Mouse (Mus musculus) CH12.LX (cell line): Measurements from ENCODE around the gene Rreb1. TPM values are rescaled to one million over a fixed set of nuclear protein-coding genes. Genes with fewer than 3 reads are reported as not detected.

Source experiments
- DNase-seq: peaks from one replicate; pipeline ENCODE4 v3.0.0-alpha.2; 2013; ENCODE audit errors: extremely low read depth
- H3K27ac ChIP-seq: 2 replicates; pipeline ENCODE4 v1.5.1; 2012; ENCODE audit warnings: low read depth, mild to moderate bottlenecking, control low read depth, moderate library complexity; ENCODE audit not compliant: insufficient read depth
- H3K27me3 ChIP-seq: replicated peaks from 2 replicates; pipeline ENCODE3; 2012; ENCODE audit warnings: inconsistent platforms
- H3K36me3 ChIP-seq, 2 experiments: replicated peaks in 1 of 2; 2 replicates each; pipeline versions ENCODE3 to v1.6.1; 2012; ENCODE audit warnings: inconsistent platforms in 1 of 2, low read length in 1 of 2, mild to moderate bottlenecking in 1 of 2, mixed read lengths in 1 of 2, moderate library complexity in 1 of 2; ENCODE audit not compliant: control insufficient read depth in 1 of 2, insufficient read depth in 1 of 2
- H3K4me1 ChIP-seq, 2 experiments: 2 replicates each; pipeline ENCODE4 v1.6.1; 2012; ENCODE audit warnings: inconsistent platforms in 1 of 2, moderate library complexity in 1 of 2; ENCODE audit not compliant: insufficient read depth in 2 of 2, control insufficient read depth in 1 of 2
- H3K4me2 ChIP-seq: 2 replicates; pipeline ENCODE4 v1.6.1; 2012; ENCODE audit warnings: low read depth, mild to moderate bottlenecking, control low read depth; ENCODE audit not compliant: poor library complexity, insufficient read depth, severe bottlenecking
- H3K4me3 ChIP-seq, 3 experiments: fragments of 150-350 bp in 1 of 3; sonication (generic) in 1 of 3; replicated peaks in 1 of 3; 2 replicates each; pipeline versions ENCODE3 to v1.5.1; 2011 to 2012; ENCODE audit warnings: low read depth in 2 of 3, low read length in 2 of 3, mild to moderate bottlenecking in 2 of 3, moderate library complexity in 2 of 3, control low read depth in 1 of 3, improper control_type of control experiment in 1 of 3, inconsistent platforms in 1 of 3, mixed read lengths in 1 of 3; ENCODE audit not compliant: poor library complexity in 1 of 3
- H3K79me2 ChIP-seq: replicated peaks from 2 replicates; pipeline ENCODE4 v1.6.1; 2012; ENCODE audit warnings: mild to moderate bottlenecking, moderate library complexity; ENCODE audit not compliant: control insufficient read depth, poor library complexity, insufficient read depth, severe bottlenecking; ENCODE audit errors: extremely low read depth
- H3K9ac ChIP-seq: 2 replicates; pipeline ENCODE4 v1.6.1; 2012; ENCODE audit warnings: low read depth, mild to moderate bottlenecking, control low read depth, moderate library complexity; ENCODE audit not compliant: insufficient read depth
- H3K9me3 ChIP-seq: replicated peaks from 2 replicates; pipeline ENCODE3; 2012; ENCODE audit warnings: low read length, inconsistent platforms, mixed read lengths
- CHD1 ChIP-seq: IDR thresholded peaks from 2 replicates; pipeline ENCODE4 v1.6.1; 2012; ENCODE audit warnings: low read depth, low read length, improper control_type of control experiment, inconsistent platforms
- CHD2 ChIP-seq: IDR thresholded peaks from 2 replicates; pipeline ENCODE4 v1.6.1; 2011; ENCODE audit warnings: low read length, improper control_type of control experiment
- CTCF ChIP-seq, 2 experiments: IDR thresholded peaks in 1 of 2; conservative IDR thresholded peaks in 1 of 2; 2 replicates each; pipeline ENCODE4 v1.5.1; 2011 to 2012; ENCODE audit warnings: low read depth in 2 of 2, low read length in 2 of 2, improper control_type of control experiment in 1 of 2, inconsistent platforms in 1 of 2, mild to moderate bottlenecking in 1 of 2, moderate library complexity in 1 of 2
- E2F4 ChIP-seq: IDR thresholded peaks from 2 replicates; pipeline ENCODE4 v1.6.1; 2011; ENCODE audit warnings: low read depth, low read length, improper control_type of control experiment; ENCODE audit not compliant: insufficient replicate concordance
- ELF1 ChIP-seq: IDR thresholded peaks from 2 replicates; pipeline ENCODE4 v1.6.1; 2014; ENCODE audit warnings: low read depth, mild to moderate bottlenecking, inconsistent platforms, low read length, improper control_type of control experiment
- ETS1 ChIP-seq: conservative IDR thresholded peaks from 2 replicates; pipeline ENCODE4 v1.6.1; 2012; ENCODE audit warnings: low read depth, mild to moderate bottlenecking, inconsistent platforms, low read length, improper control_type of control experiment, moderate library complexity
- KAT2A ChIP-seq: IDR thresholded peaks from 2 replicates; pipeline ENCODE4 v1.6.1; 2012; ENCODE audit warnings: low read length, improper control_type of control experiment, inconsistent platforms; ENCODE audit not compliant: insufficient replicate concordance
- MAFK ChIP-seq: IDR thresholded peaks from 2 replicates; pipeline ENCODE4 v1.6.1; 2011; ENCODE audit warnings: low read length, improper control_type of control experiment; ENCODE audit not compliant: insufficient replicate concordance
- MAX ChIP-seq: IDR thresholded peaks from 2 replicates; pipeline ENCODE4 v1.6.1; 2011; ENCODE audit warnings: low read length, improper control_type of control experiment
- MXI1 ChIP-seq: IDR thresholded peaks from 2 replicates; pipeline ENCODE4 v1.6.1; 2011; ENCODE audit warnings: mild to moderate bottlenecking, low read depth, low read length, improper control_type of control experiment
- MYC ChIP-seq: IDR thresholded peaks from 2 replicates; pipeline ENCODE4 v1.6.1; 2011; ENCODE audit warnings: low read depth, mild to moderate bottlenecking, improper control_type of control experiment, low read length
- NELFE ChIP-seq: IDR thresholded peaks from 2 replicates; pipeline ENCODE4 v1.6.1; 2011; ENCODE audit warnings: low read depth, low read length, improper control_type of control experiment
- RAD21 ChIP-seq: IDR thresholded peaks from 2 replicates; pipeline ENCODE4 v1.6.1; 2011; ENCODE audit warnings: low read depth, mild to moderate bottlenecking, low read length, improper control_type of control experiment, moderate library complexity
- RCOR1 ChIP-seq: conservative IDR thresholded peaks from 2 replicates; pipeline ENCODE4 v1.6.1; 2012; ENCODE audit warnings: low read depth, mild to moderate bottlenecking, inconsistent platforms, low read length, improper control_type of control experiment
- TBP ChIP-seq: conservative IDR thresholded peaks from 2 replicates; pipeline ENCODE4 v1.6.1; 2011; ENCODE audit warnings: low read depth, low read length, improper control_type of control experiment
- TCF12 ChIP-seq: IDR thresholded peaks from 2 replicates; pipeline ENCODE4 v1.6.1; 2014; ENCODE audit warnings: low read depth, mild to moderate bottlenecking, inconsistent platforms, low read length, improper control_type of control experiment
- UBTF ChIP-seq: IDR thresholded peaks from 2 replicates; pipeline ENCODE4 v1.6.1; 2012; ENCODE audit warnings: low read depth, mild to moderate bottlenecking, inconsistent platforms, low read length, improper control_type of control experiment, moderate library complexity
- USF2 ChIP-seq: conservative IDR thresholded peaks from 2 replicates; pipeline ENCODE4 v1.6.1; 2011; ENCODE audit warnings: low read depth, low read length, improper control_type of control experiment
- ZC3H11A ChIP-seq: IDR thresholded peaks from 2 replicates; pipeline ENCODE4 v1.6.1; 2012; ENCODE audit warnings: low read depth, mild to moderate bottlenecking, inconsistent platforms, low read length, improper control_type of control experiment
- ZMIZ1 ChIP-seq: IDR thresholded peaks from 2 replicates; pipeline ENCODE4 v1.6.1; 2012; ENCODE audit warnings: low read depth, mild to moderate bottlenecking, inconsistent platforms, low read length, improper control_type of control experiment
- ZNF384 ChIP-seq: IDR thresholded peaks from 2 replicates; pipeline ENCODE4 v1.6.1; 2012; ENCODE audit warnings: low read depth, low read length, improper control_type of control experiment, inconsistent platforms
- dilution Hi-C: fragments of 300-500 bp; cut with MboI; formaldehyde crosslinking; loops from 2 replicates; pipeline ENCODE4 v1.14.3; 2020; ENCODE audit warnings: low sequenced_read_pairs; ENCODE audit not compliant: extremely low pct_unique_long_range_greater_than_20kb, extremely low pct_ligation_motif_present
- in situ Hi-C: fragments of 300-500 bp; cut with MboI; formaldehyde crosslinking; loops from 3 replicates; pipeline ENCODE4 v1.14.3; 2019; ENCODE audit warnings: low sequenced_read_pairs, low pct_ligation_motif_present, low pct_unique_long_range_greater_than_20kb, mixed read lengths
- polyA plus RNA-seq: library from polyadenylated mRNA; unstranded; fragments of >175 nt; gene quantifications from 2 replicates; pipeline ENCODE4 v1.2.1, GENCODE M21; 2012; ENCODE audit warnings: low read depth; ENCODE audit not compliant: insufficient read length
- total RNA-seq, 2 experiments: library from RNA; depleted of rRNA; stranded (reverse); fragments of 300-350 nt in 1 of 2; fragments of >200 nt in 1 of 2; gene quantifications; 2 replicates each; pipeline ENCODE4 v1.2.3; 2012 to 2014

Rreb1 gene
- total and polyA plus RNA-seq, 3 experiments, result 1.0 to 10.2 (median 5.3) TPM

GRCm38 (mm10) chr13:37751154-37751950, 26.8 kb upstream of the Rreb1 start:
- H3K36me3 ChIP-seq, result no peaks in the 10 kb centered on the region
- no peaks in the 10 kb centered on the region for H3K27me3 ChIP-seq
- no peak overlapping the region for H3K4me3 ChIP-seq
- no peak overlapping the region for H3K27ac ChIP-seq
- peaks cover 14 to 28% of the 10 kb centered on the region in 2 experiments for H3K4me1 ChIP-seq
- TF ChIP-seq NELFE (no peak), KAT2A (no peak), CHD2 (0 out of 2 replicates have a peak, but pooled peaks have one; percentile 11), UBTF (no peak), ELF1 (peak; percentile 66)
- TF ChIP-seq, all 38 proteins: peak for 2
- Histone ChIP-seq H3K4me2 (no peak overlapping the region), H3K9me3 (peaks cover 5% of the 10 kb centered on the region), H3K79me2 (no peaks in the 10 kb centered on the region), H3K9ac (no peak overlapping the region)
- DNase-seq, result peak; percentile 47
- dilution Hi-C loops, result no loop called here
- in situ Hi-C loops, result no loop called here

GRCm38 (mm10) chr13:37759341-37760012, 18.7 kb upstream of the Rreb1 start:
- no peak for TF ChIP-seq CHD1
- TF ChIP-seq RAD21, result no peak
- no peak for TF ChIP-seq ETS1
- TF ChIP-seq CHD2, result no peak
- no peak for TF ChIP-seq USF2
- no peak for TF ChIP-seq ZMIZ1
- no peak for TF ChIP-seq MXI1
- no peak for TF ChIP-seq RCOR1
- TF ChIP-seq ZC3H11A, result no peak
- no peak for TF ChIP-seq MAX
- no peak for TF ChIP-seq E2F4
- TF ChIP-seq ZNF384, result no peak
- TF ChIP-seq KAT2A, result no peak
- TF ChIP-seq MYC, result no peak
- TF ChIP-seq TBP, result no peak
- TF ChIP-seq TCF12, result no peak
- TF ChIP-seq MAFK, result no peak
- TF ChIP-seq CTCF (conservative IDR thresholded peaks at IDR 0.05 in 1 of 2, IDR thresholded peaks at IDR 0.05 in 1 of 2; ENCODE audit: low read depth in 2 of 2, low read length in 2 of 2), result no peak
- dilution Hi-C loops, result no loop called here
- Histone ChIP-seq H3K9ac (no peak overlapping the region), H3K9me3 (peaks cover 2% of the 10 kb centered on the region), H3K4me2 (no peak overlapping the region), H3K27me3 (no peaks in the 10 kb centered on the region), H3K4me1 (peaks cover 0 to 25% of the 10 kb centered on the region in 2 experiments; a peak in 2 of 4 replicates), H3K36me3 (no peaks in the 10 kb centered on the region), H3K79me2 (no peaks in the 10 kb centered on the region), H3K4me3 (no peak overlapping the region), H3K27ac (no peak overlapping the region)
- in situ Hi-C loops, result no loop called here
- DNase-seq, result no peak
